Mouse (Mus musculus) urinary bladder, adult 18-20 months (tissue): ENCODE data around the gene Tnks2.
"Not testable (repeated sequence)": the region's sequence is repeated elsewhere in the genome, so short reads cannot be mapped to it uniquely, and the experiment has no call there.

Experiments used
- DNase-seq, 2 experiments: peaks; one replicate each; pipeline ENCODE4 v3.0.0; 2022; ENCODE audit warnings: low spot score in 2 of 2, mixed read lengths in 2 of 2

Gene Tnks2

DNA sequence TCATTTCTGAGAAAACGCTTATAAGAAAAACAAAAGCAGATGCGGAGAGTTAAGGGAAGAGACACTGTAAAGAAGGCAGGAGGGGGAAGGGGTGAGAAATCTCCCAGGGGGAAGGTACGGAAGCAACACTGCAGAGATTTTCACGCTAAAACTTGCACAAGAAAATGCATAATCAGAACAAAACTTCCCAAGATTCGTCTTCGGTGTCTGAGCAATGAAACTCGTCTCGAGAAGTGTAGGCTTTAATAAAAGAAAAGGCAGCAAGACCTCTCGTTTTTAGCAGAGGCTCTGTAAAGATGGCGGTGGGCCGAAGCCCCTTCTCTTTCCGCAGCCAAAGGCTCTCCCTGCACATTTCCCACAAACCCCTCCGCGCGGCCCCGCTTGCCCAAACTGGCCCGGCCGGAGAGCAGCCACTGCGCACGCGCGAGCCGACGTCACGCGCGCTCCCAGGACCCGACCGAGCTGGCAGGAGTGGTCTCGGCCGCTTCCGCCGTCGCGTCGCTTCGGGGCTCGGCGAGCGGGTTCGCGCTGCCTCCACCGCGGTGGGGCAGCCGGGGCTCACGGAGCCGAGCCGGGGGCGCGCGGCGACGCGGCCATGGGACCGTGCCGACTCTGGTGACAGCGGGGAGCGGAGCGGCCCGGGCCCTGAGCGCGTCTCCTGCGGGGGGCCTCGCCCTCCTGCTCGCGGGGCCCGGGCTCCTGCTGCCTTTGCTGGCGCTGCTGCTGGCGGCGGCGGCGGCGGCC, at the start of gene Tnks2:
TSS of gene Tnks2 (plus strand) at position 445 of the 744 bp plus-strand sequence.
- DNase-seq: peak; percentile 88 to 94

DNA sequence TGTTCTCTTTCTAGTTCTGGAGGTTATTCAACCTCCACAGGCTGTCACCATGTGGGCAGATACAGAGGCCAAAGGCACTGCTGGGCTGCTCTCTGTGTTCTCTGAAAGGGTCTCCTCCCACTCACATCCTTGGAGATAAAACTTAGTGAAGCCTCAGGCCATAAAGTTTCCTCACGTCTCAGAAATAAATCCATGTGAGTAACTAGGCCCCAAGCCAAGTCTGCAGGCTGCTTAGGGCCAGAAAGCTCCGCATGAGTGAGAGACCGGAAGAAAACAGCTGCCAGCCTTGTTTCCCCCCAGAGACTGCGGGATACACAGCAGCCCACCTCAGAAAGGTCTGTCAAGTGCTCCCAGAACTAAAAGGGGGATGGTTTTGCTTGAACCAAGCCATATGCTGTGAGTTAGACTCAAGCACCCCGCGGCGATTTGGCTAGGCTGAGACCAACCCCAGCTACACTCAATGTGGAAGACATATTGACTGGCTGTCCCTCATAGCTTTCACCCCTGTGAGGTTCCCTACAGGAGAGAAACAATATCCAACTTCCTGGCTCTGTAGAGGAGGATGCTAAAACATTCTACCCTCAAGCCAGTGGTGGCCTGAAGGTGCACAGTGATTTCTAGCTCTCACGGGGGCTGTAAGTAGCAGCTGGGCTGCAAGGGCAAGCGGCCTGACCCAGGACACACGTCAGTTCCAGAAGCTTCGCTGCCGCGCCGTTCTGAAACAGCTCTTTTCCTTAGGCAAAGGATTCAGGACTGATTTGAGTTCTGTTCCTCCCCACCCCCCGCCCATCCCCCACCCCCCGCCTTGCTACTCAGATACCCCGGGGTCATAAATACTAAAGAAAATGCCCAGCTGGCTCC, 43.9 kb upstream of the Tnks2 start:
- DNase-seq: peak in 1 of 2 experiments; percentile 43

DNA sequence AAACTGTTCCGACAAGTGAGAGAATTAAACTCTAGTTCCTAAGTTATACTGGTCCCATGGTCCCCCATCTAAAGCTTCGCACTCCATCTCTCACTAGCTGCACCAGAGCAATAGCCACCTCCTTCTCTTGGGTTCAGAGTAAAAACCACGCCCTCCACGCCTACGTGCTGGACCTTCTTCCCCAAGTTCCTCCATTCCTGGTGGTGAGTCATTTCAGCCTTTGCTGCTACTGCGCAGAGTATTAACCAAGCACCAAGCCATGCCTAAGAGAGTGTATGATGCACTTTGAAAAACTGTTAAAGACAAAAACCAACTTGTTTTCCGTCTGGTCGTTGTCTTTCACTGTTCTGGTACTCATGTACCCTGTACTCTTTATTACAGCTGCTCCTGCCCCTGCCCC, 41.4 kb upstream of the Tnks2 start:
- peak; percentile 20 to 63 for DNase-seq

DNA sequence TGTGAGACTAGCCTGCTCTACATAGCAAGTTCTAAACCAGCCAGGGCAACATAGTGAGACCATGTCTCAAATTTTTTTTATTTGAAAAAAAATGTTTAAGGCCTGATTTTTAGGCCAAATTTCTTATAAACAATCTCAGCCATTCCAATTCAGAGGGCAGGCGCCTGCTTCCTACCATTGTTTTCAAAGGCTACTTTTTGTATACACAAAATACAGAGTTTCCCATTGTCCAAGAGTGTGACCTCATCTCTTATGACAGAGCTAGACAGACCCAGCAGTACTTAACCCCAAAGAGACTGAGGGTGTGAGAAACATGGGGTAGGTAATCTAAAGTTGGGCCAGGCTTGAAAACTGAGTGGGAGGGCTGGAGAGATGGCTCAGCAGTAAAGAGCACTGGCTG, 40.6 kb upstream of the Tnks2 start:
- DNase-seq: no peak

DNA sequence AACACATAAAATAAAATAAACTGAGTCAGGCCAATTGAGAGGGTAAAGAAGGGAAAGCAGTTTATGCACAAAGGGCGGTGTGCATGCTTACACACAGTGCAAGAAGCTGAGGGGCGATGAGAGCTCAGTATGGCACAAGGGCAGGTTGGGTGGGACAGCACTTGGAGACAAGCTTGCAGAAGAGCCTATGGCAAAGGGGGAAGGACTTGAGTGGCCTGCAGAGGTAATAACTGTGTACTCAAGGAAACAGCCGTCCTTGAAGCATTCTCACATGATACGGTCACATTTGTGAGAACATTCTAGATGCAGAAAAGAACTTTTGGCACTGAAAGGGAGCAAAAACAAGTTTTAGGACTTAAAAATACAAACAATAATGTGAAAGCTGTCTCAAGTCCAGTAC, 40.0 kb upstream of the Tnks2 start:
- DNase-seq: no peak

DNA sequence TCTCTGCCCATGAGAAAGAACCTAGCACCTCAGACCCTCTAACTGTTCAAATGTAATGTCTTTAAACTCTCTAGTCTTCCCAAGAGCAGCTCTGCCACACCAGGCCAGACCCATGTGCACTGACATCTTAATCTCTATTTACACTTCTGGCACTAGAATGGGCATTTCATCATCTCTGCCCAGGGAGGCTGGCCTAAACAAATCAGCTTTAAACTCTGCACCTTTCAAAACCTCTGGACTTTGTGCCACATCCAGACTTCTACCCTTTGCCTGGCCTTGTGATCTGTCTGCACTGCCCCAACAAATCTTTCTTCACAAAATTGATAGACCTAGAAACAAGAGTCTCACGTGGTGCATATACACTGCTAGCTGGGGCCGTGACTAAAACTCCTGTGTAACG, 38.8 kb upstream of the Tnks2 start:
- no peak for DNase-seq

DNA sequence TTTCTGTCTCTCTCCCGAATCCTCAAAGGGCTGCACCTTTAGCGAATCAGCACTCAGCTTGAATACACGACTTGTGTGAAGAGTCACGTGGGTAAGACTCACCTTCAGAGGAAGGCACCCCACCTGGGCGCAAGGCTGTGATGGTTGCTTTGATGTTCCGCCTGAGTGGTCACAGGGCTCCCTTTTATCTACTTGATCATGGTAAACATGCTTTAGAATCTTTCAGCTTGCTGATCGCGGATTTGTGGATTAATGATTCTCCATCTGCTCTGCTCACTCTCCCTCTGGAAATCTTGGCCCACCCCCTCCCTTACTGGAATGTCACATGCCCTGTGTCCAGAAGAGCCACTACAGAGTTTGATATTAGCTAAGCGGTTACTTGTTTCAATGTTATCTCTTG, 37.1 kb upstream of the Tnks2 start:
- no peak for DNase-seq

DNA sequence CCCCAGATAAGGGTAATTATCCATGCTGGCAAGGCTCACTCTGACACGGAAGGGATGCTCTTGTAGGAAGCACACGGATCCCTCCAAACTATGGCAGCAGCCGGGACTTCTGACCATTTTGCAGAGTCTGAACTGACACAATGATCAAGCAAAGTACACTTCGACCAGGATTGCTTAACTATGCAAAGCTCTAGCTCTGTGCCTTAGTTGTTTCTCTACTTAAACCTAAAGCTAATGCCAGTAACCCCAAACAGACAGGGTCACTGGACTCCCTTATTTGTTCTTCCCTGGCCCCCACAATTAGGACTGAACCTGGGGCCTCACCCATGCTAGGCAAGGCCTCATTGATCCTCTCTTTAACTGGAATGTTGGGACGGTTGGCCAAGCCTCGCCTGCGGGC, 33.7 kb upstream of the Tnks2 start:
- DNase-seq: no peak

DNA sequence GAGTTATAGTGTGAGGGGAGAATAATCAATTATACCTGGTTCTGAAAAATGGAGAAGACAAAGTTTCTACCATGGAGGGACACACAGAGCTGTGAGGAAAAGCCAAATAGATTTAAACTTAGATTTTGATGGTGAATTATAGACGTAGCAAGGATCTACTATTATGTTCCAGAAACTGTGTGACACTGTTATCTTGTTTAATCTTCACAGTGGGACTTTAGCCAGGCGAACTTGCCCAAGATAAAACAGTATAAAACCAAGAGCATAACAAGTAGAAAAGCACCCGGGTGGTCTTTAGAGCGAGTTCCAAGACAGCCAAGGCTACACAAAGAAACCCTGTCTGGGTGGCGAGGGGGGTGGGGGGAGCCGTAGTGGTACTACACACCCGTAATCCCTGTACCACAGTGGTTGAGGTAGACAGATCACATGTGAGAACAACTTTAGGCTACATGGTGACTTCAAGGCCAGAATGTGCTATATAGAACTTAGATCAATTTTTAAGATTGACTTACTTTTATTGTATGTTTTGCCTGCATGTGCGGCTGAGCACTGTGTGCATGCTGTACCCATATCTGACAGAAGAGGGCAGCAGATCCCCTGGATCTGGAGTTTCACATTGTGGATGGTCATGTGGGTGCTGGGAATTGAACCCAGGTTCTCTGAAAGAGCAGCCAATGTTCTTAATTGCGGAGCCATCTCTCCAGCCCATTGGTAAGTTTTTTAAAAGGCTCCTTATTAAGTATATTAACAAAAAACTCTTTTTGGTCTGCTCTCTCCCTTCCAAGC, 32.0 kb upstream of the Tnks2 start:
- no peak for DNase-seq

DNA sequence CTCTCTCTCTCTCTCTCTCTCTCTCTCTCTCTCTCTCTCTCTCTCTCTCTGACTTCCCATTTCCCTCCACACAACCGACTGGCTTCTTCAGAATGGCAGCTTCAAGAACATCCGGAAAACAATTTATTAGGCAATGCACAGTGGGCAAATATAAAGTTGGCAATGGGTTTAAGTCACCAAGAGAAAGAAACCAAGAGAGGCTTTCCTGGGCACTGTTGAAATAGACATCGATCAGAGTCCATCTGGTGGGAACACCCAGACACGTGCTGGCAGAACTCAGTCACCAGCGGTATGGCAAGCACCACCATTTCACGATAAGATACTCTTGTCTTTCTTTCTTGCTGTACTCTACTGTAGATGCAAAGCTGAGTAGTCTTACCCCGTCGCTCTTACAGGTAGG, 30.6 kb upstream of the Tnks2 start:
- no peak for DNase-seq

DNA sequence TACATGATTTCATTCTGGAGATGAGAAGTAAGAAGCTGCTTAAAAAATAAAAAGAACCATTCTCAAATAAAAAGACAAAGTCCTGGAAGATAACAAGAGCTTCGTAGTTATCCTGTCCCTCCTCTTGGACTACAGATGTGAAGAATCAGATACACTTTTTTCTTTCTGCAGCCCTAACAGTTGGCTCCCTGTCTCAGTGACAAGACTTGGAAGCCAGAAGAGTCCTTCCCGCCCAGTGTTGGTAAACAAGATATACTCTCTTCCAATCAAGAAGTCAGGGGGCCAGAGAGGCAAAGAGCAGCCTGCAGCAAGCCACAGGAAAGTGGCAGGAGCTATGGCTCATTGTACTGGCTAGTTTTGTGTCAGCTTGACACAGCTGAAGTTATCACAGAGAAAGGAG, 27.2 kb upstream of the Tnks2 start:
- DNase-seq: no peak

DNA sequence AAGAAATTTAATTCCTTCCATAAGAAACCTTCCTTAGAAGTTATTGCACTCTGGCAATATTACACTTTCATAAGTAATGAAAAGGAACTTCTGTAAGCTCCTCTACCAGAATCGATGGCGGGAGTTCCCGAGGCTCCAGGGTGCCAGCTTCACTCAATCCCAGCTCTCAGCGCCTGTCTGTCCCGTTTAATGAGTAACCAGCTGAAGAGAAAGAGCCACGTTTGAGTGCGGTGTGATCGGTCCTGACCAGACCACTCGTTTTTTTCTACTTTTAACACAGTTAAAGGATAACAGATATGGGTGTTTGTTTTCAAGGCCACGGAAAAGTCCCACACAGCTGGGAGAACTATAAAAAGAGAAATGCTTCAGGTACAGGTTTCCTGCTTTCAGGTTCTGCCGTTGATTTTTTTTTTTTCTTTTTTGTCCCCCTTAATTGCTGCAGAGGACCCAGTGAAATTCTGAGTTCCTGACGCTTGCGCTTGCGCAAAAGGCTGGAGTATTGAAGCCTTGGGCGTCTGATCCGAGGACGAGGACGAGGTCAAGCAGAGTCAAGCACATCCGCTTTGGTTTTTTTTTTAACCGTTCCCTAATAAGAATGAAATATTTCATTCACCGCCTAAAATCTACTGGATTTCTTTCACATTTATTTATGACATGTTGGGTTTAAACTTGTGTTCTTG, 25.5 kb upstream of the Tnks2 start:
- no peak for DNase-seq

DNA sequence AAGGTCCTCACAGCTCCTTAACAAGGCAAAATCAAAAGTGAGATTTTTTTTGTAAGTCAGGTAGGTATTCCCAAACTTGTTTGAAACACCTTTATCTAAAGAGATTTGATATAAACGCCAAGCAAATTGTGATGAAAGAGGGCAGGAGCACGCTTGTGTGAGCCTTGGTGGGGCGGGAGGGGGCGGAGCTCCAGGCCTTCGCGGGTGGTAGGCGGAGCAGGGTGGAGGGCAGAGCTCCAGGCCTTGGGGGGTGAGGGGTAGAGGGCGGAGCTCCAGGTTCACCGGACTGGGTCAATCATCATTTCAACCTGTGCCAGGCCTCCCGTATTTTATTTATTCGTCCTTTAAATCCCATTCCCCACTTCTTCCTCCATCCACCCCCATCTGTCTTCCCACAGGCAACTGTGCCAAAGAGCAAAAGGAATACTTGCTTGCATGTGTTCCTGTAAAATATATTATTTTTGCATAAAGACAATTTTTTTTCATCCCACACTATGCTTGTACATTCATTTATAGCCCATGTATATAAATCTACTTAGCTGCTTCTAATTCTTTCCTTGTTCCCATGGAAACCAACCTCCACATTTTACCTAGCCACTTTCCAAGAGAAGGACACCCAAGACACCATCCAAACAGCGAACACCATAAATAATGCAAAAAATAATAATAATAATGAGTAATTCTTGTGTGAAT, 24.4 kb upstream of the Tnks2 start:
- DNase-seq: no peak

DNA sequence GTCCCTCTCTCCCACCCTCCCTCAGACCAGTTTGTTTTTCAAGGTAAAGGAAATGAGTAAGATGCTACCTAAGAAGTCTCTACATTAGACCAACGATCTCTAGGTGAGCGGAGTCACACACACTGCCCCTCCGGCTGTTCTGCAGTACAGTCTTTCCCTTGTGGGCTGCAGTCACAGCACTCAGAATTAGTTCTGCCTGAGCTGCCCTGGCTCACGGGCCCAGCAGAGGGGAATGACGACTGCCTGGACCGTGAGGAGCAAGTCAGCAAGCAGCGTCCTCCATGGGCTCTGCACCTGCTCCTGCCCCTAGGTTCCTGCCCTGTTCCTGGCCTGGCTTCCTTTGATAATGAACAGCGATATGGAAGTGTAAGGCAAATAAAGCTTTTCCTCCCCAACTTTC, 22.0 kb upstream of the Tnks2 start:
- no peak for DNase-seq

DNA sequence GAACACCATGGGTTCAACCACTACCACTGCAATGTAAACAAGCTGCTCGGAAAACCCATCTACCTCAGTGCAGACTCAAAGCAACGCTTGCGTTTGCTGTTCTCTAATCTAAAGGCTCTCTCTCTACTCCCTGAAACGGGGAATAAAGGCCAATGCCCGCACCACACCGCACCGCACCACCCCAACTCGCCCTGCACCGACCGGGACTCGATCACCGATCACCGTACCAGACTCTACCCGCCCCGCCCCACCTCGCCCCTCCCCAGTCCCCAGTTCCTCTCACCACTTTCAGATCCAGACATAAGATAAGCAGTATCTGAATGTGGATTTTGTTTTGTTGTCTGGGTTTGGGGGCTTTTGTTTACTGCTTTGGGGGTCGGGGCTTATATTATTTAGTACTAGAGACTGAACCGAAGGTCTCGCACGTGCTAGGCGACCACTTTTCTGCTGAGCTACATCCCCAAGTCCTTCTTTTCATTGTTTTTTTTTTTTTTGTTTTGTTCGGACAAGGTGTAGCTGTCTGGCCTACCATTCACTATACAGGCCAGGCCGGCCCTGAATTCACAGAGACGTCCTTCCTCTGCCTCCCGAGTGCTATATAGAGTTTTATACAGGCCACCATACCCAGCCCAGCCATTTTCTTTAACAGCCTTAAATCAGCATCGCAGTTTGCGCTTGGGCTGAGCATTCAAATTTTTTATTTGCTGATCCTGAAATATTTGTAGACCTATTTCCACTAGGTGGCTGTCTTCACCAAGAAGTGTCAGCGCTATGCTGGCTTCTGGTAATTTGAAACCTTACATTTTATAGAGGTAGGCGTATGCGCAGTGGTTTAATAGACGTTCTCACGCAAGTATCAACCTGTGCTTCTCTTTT, 18.4 kb upstream of the Tnks2 start:
- peak in 1 of 2 experiments; percentile 18 for DNase-seq

DNA sequence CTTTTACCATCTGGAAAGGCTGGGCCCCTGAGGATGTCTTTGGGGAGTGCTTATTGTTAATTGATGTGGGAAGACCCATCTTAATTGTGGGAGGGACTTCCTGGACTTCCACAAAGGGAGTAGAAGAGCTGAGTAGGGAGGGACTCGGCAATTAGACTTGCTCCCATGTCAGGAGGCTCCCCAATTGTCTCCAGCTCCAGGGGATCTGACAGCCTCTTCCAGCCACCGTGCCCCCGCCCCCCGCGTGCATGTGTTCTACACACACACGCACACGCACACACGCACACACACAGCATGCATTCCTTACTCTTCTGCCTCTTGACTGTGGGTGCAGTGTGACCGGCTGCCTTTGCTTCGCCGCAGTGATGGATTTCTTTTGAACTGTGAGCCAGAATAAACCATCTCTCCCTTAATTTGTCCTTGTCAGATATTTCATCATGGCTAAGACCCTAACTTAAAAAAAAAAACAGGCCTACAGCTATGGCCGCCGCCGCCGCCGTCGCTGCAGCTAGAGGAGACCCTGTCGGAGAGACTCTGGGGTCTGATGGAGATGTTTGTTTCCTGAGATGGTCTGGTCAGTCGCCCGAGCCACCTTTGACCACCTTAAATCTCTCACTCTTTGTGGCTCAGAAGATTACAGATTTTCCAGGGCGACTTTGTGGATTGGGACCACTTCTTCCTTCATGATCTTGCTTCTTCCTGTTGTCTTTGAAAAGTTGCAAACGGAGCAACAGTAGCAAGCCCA, 15.7 kb upstream of the Tnks2 start:
- no peak for DNase-seq

DNA sequence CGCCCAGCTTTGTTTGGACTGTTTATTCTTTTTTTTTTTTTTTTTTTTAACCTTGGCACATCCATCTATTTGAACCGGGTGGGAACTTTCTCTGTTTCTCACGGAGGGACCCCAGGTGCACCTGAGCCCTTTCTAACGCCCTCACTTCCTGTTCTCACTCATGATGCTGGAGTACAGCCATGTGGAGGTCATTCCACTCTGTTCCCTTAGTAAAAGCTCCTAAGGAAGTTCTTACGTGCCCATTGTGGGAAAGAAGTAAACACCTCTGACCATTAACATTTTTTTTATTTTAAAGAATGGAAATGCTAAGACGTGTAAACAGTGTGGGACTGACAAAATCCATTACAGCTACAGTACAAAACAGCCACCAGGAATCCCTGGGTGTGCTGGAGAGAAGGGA, 14.8 kb upstream of the Tnks2 start:
- DNase-seq: no peak

DNA sequence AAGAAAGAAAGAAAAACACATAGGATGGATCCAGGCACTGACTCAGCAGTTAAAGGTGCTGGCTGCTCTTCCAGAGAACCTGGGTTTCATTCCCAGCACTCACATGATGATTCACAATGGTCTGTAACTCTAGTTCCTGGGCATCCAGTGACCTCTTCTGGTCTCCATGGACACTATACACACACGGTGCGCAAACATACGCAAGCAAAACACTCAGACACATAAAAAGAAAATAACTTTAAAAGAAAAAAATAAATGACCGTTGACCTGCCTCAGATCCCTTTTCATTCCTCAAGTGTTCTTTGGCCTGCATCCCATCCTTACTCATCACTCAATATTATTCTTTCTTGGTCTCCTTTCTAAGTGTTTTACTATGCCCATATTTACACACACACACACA, 13.6 kb upstream of the Tnks2 start:
- DNase-seq: no peak

DNA sequence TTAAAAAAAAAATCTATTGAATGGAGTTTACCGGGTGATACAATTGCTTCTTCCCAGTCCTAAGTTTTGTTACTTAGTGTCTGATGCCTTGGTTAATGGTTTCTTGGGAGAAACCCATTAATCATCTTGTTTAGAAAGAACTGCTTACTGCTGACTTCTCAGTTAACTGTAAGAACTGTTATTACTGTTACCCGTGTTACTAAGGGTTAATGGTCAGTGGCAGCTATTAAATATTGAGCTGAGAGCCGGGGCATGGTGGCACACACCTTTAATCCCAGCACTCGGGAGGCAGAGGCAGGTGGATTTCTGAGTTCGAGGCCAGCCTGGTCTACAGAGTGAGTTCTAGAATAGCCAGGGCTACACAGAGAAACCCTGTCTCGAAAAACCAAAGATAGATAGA, 12.7 kb upstream of the Tnks2 start:
- DNase-seq: not testable (repeated sequence)
